Mouse (Mus musculus) gastrocnemius, postnatal 10 days (tissue): Measurements from ENCODE around the gene Speg. TPM values are rescaled to one million over a fixed set of nuclear protein-coding genes. Genes with fewer than 3 reads are reported as not detected.

Source experiments
- DNase-seq: peaks from one replicate; pipeline ENCODE4 v3.0.0; 2021; ENCODE audit warnings: mixed read lengths
- total RNA-seq, 2 experiments: library from RNA; stranded (reverse); gene quantifications; 2 replicates each; pipeline ENCODE4 v1.2.3; 2021

Speg gene
- total RNA-seq, 2 experiments from 2014 or later = 196 to 209 TPM

GRCm38 (mm10) chr1:75458789-75459684, 83.9 kb downstream of the Speg start:
- DNase-seq = no peak

- DNase-seq = no peak
Observed at GRCm38 (mm10) chr1:75460297-75460696, 85.2 kb downstream of the Speg start.

- no peak for DNase-seq
Observed at GRCm38 (mm10) chr1:75462636-75463035, 87.5 kb downstream of the Speg start.

- no peak for DNase-seq
Observed at GRCm38 (mm10) chr1:75463652-75464204, 88.6 kb downstream of the Speg start.

- peak; percentile 78 for DNase-seq
Observed at GRCm38 (mm10) chr1:75467215-75467927, 92.3 kb downstream of the Speg start.

- DNase-seq = no peak
Observed at GRCm38 (mm10) chr1:75469287-75469825, 94.3 kb downstream of the Speg start.

GRCm38 (mm10) chr1:75476441-75476840, 101.3 kb downstream of the Speg start:
- no peak for DNase-seq

- DNase-seq = peak; percentile 84
Observed at GRCm38 (mm10) chr1:75477264-75477965, 102.3 kb downstream of the Speg start.

- DNase-seq = no peak
Observed at GRCm38 (mm10) chr1:75477966-75478290, 102.8 kb downstream of the Speg start.

GRCm38 (mm10) chr1:75478497-75478896, 103.4 kb downstream of the Speg start:
- no peak for DNase-seq

- DNase-seq = peak; percentile 93
Observed at GRCm38 (mm10) chr1:75478916-75479634, 104.0 kb downstream of the Speg start, which contains the start of the genes Chpf and Tmem198. TSS of gene Chpf (minus strand) at chr1:75479307. TSS of gene Tmem198 (plus strand) at chr1:75479532.

- no peak for DNase-seq
Observed at GRCm38 (mm10) chr1:75479635-75479989, 104.5 kb downstream of the Speg start.

GRCm38 (mm10) chr1:75480036-75480435, 104.9 kb downstream of the Speg start:
- no peak for DNase-seq

- DNase-seq = no peak
Observed at GRCm38 (mm10) chr1:75480735-75481134, 105.6 kb downstream of the Speg start.

Other genes starting within 250 kb of the Speg start
- gene Slc23a3, start 241.4 kb upstream of the Speg start, total RNA-seq = not detected
- gene Cnppd1, start 232.6 kb upstream of the Speg start, total RNA-seq = 10 to 100 TPM; 20.1 to 22.3 TPM
- gene Retreg2, start 232.5 kb upstream of the Speg start, total RNA-seq = 10 to 100 TPM; 18.1 to 21.5 TPM
- gene Zfand2b, start 206.7 kb upstream of the Speg start, total RNA-seq = 10 to 100 TPM; 12.4 to 14.0 TPM
- 10 to 100 TPM; 20.8 to 24.2 TPM for gene Abcb6, start 194.9 kb upstream of the Speg start, total RNA-seq
- 1 to 10 TPM; 6.8 to 9.4 TPM for gene Ankzf1, start 183.1 kb upstream of the Speg start, total RNA-seq
- 10 to 100 TPM; 50.8 to 51.0 TPM for gene Atg9a, start 183.1 kb upstream of the Speg start, total RNA-seq
- 1 to 10 TPM; 6.5 to 8.6 TPM for gene Glb1l, start 164.5 kb upstream of the Speg start, total RNA-seq
- 10 to 100 TPM; 31.8 to 40.3 TPM for gene Stk16, start 164.5 kb upstream of the Speg start, total RNA-seq
- 100 to 1,000 TPM; 490 to 573 TPM for gene Tuba4a, start 155.4 kb upstream of the Speg start, total RNA-seq
- gene A630095N17Rik, start 143.2 kb upstream of the Speg start, total RNA-seq = not detected
- 10 to 100 TPM; 32.4 to 38.8 TPM for gene Dnajb2, start 138.9 kb upstream of the Speg start, total RNA-seq
- gene Ptprn, start 110.8 kb upstream of the Speg start, total RNA-seq = under 1 TPM; 0.65 to 0.68 TPM
- gene Resp18, start 96.9 kb upstream of the Speg start, total RNA-seq = not detected
- gene Dnpep, start 57.3 kb upstream of the Speg start, total RNA-seq = 10 to 100 TPM; 51.0 to 53.8 TPM
- 1,000 to 10,000 TPM; 1,482 to 1,503 TPM for gene Des, start 15.0 kb upstream of the Speg start, total RNA-seq
- gene Gmppa, start 60.6 kb downstream of the Speg start, total RNA-seq = 10 to 100 TPM; 35.6 to 39.7 TPM
- gene Asic4, start 75.1 kb downstream of the Speg start, total RNA-seq = not detected
- gene Chpf, start 104.0 kb downstream of the Speg start, total RNA-seq = 10 to 100 TPM; 22.2 to 32.0 TPM
- gene Tmem198, start 104.2 kb downstream of the Speg start, total RNA-seq = under 1 TPM; 0.68 to 0.87 TPM
- 100 to 1,000 TPM; 107 to 122 TPM for gene Obsl1, start 131.2 kb downstream of the Speg start, total RNA-seq
- gene Inha, start 131.8 kb downstream of the Speg start, total RNA-seq = 10 to 100 TPM; 11.9 to 12.8 TPM
- 1 to 10 TPM; 7.5 to 8.9 TPM for gene Stk11ip, start 146.2 kb downstream of the Speg start, total RNA-seq
- 10 to 100 TPM in 1 of 2 experiments, 1 to 10 TPM in 1; 6.4 to 14.0 TPM for gene Slc4a3, start 171.0 kb downstream of the Speg start, total RNA-seq